Mouse (Mus musculus): Measurements from ENCODE around the gene Pla2g4b. TPM values are rescaled to one million over a fixed set of nuclear protein-coding genes. Genes with fewer than 3 reads are reported as not detected.

The Pla2g4b gene
- polyA plus RNA-seq, 2 experiments: 0.11 to 1.3 TPM

DNA sequence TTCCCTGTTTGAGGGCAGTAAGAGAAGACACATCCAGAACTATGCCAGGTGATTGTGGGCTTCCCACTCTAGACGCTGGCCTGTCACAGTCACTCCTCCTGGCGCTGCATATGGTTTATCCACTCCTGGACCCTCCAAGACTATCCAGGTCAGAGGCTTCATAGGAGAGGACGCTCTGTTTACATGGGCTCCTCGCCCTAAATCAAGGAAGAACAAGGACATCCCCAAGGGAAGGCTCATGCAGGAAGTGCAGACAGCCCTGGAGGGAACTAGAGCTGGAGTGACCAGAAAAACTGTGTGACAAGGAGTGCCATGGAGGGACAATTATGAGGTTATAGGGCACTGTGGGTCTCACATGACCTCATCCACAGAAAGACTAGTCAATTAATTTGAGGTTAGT, 35.9 kb upstream of the Pla2g4b start:
- Histone ChIP-seq H3K9ac (replicated peaks) (no peak overlapping the region), H3K4me2 (ENCODE audit: low read depth) (no peak overlapping the region), H3K9me3 (ENCODE audit: control insufficient read depth, low read length) (no peaks in the 10 kb centered on the region), H3K27me3 (ENCODE audit: control insufficient read depth, insufficient read depth, low read length) (no peaks in the 10 kb centered on the region), H3K36me3 (replicated peaks; ENCODE audit: control insufficient read depth, insufficient read depth, low read depth) (no peaks in the 10 kb centered on the region), H3K4me3 (ENCODE audit: insufficient read depth in 1 of 2, low read depth in 2 of 2, low read length in 2 of 2) (no peak overlapping the region), H3K27ac (no peak overlapping the region), H3K4me1 (replicated peaks; ENCODE audit: control insufficient read depth in 2 of 2, insufficient read depth in 2 of 2, low read length in 1 of 2) (0 out of 4 replicates have a peak, but pooled peaks cover 0 to 4% of the 10 kb centered on the region in 2 experiments)
- DNase-seq (ENCODE audit: low read depth in 3 of 3, low spot score in 3 of 3) (no peak), ATAC-seq (ENCODE audit: insufficient read depth) (no peak)
- TF ChIP-seq EP300 (IDR thresholded peaks at IDR 0.05; ENCODE audit: low read depth): no peak
- TF ChIP-seq CTCF (IDR thresholded peaks at IDR 0.05; ENCODE audit: low read depth): no peak
- WGBS (ENCODE audit: insufficient replicate concordance): 66% methylated on average over 4 of the region's 4 CpGs

DNA sequence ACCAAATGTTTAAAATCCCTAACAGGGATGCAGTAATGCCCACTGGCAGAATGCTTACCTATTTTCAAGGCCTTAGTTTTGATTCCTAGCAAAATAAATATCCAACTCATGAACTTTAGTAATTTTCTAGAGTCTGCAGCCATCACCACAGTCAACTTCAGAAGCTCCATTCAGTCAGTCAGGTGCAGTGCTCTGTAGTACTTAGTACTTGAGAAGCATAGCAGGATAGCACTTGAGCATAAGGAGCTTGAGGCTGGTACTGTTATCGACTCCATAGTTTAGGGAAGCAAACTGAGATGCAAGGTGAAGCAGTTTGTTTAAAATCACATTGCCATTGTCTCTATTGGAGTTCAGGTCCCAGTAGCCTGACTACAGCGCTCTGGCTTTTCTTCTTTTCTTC, 33.5 kb upstream of the Pla2g4b start:
- Histone ChIP-seq H3K4me2 (ENCODE audit: low read depth) (no peak overlapping the region), H3K27ac (no peak overlapping the region), H3K4me1 (replicated peaks; ENCODE audit: control insufficient read depth in 2 of 2, insufficient read depth in 2 of 2, low read length in 1 of 2) (0 out of 4 replicates have a peak, but pooled peaks cover 0 to 4% of the 10 kb centered on the region in 2 experiments), H3K9ac (replicated peaks) (no peak overlapping the region), H3K27me3 (ENCODE audit: control insufficient read depth, insufficient read depth, low read length) (no peaks in the 10 kb centered on the region), H3K9me3 (ENCODE audit: control insufficient read depth, low read length) (no peaks in the 10 kb centered on the region), H3K4me3 (ENCODE audit: insufficient read depth in 1 of 2, low read depth in 2 of 2, low read length in 2 of 2) (no peak overlapping the region), H3K36me3 (replicated peaks; ENCODE audit: control insufficient read depth, insufficient read depth, low read depth) (no peaks in the 10 kb centered on the region)
- TF ChIP-seq EP300 (IDR thresholded peaks at IDR 0.05; ENCODE audit: low read depth): no peak
- TF ChIP-seq CTCF (IDR thresholded peaks at IDR 0.05; ENCODE audit: low read depth): no peak
- 63% methylated on average over 2 of the region's 2 CpGs for WGBS (ENCODE audit: insufficient replicate concordance)
- ATAC-seq (ENCODE audit: insufficient read depth): no peak
- DNase-seq (ENCODE audit: low read depth in 3 of 3, low spot score in 3 of 3): no peak

DNA sequence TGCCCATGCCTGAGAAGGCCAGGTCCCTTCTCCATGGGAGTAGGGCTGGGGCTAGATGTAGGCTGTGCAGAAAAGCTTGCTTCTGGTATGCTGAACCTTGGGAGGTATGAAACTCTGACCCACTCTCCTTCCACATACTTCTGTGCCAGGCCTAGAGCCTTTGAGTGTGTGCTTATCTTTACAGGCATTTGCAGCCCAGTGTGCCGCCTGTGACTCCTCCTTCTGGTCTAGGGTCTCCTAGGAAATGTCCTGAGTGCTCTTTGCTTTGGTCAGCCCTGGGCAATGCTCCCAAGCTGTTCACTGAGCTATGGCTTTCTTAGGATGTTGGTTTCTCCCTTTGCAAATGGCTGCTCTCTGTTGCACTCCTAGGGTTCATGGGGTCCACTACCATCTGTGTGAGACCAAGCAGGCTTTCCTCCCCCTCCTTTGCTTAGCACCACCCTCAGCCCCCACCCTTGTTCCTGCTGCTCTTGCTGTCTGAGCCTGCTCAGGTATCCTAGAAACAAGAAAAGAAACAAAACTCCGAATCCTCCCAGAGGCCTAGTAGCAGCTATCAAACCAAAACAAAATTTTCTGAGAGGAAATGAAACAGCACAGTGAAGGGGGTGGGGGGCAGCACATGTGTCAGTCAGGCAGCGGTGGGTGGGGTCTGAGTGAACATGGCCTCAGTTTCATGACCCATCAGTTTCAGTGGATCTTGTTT, 32.2 kb upstream of the Pla2g4b start:
- TF ChIP-seq EP300 (IDR thresholded peaks at IDR 0.05; ENCODE audit: low read depth): no peak
- TF ChIP-seq CTCF (IDR thresholded peaks at IDR 0.05; ENCODE audit: low read depth): no peak
- 28% methylated on average over 3 of the region's 3 CpGs for WGBS (ENCODE audit: insufficient replicate concordance)
- no peaks in the 10 kb centered on the region for H3K27me3 ChIP-seq (ENCODE audit: control insufficient read depth, insufficient read depth, low read length)
- ATAC-seq (ENCODE audit: insufficient read depth): no peak
- DNase-seq (ENCODE audit: low read depth in 3 of 3, low spot score in 3 of 3): no peak
- H3K4me3 ChIP-seq (ENCODE audit: insufficient read depth in 1 of 2, low read depth in 2 of 2, low read length in 2 of 2): no peak overlapping the region
- H3K9me3 ChIP-seq (ENCODE audit: control insufficient read depth, low read length): no peaks in the 10 kb centered on the region
- H3K9ac ChIP-seq (replicated peaks): no peak overlapping the region
- H3K4me1 ChIP-seq (replicated peaks; ENCODE audit: control insufficient read depth in 2 of 2, insufficient read depth in 2 of 2, low read length in 1 of 2): 0 out of 4 replicates have a peak, but pooled peaks cover 0 to 4% of the 10 kb centered on the region in 2 experiments
- no peak overlapping the region for H3K4me2 ChIP-seq (ENCODE audit: low read depth)
- no peaks in the 10 kb centered on the region for H3K36me3 ChIP-seq (replicated peaks; ENCODE audit: control insufficient read depth, insufficient read depth, low read depth)
- no peak overlapping the region for H3K27ac ChIP-seq

DNA sequence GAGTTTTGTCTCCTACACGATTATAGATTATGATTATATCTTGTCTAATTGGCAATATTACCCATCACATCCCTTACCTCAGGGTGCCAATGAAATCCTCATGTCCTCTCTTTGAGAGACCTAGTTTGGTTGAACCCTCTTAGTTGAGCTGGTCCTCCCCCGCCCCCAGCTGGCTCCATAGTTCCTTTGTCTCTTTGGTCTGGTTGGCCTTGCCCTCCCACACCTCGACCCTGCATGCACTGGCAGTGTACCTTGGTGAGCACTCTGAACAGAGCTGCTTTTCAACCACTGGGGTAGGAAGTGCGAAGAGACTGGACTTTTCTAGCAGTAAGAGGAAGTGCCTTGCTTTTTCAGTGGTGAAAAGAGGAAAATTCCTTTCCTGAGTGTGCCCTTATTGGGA, 31.3 kb upstream of the Pla2g4b start:
- Histone ChIP-seq H3K4me1 (replicated peaks; ENCODE audit: control insufficient read depth in 2 of 2, insufficient read depth in 2 of 2, low read length in 1 of 2) (0 out of 4 replicates have a peak, but pooled peaks cover 0 to 4% of the 10 kb centered on the region in 2 experiments), H3K36me3 (replicated peaks; ENCODE audit: control insufficient read depth, insufficient read depth, low read depth) (no peaks in the 10 kb centered on the region), H3K27ac (no peak overlapping the region), H3K4me3 (ENCODE audit: insufficient read depth in 1 of 2, low read depth in 2 of 2, low read length in 2 of 2) (no peak overlapping the region), H3K9me3 (ENCODE audit: control insufficient read depth, low read length) (no peaks in the 10 kb centered on the region), H3K27me3 (ENCODE audit: control insufficient read depth, insufficient read depth, low read length) (no peaks in the 10 kb centered on the region), H3K4me2 (ENCODE audit: low read depth) (no peak overlapping the region), H3K9ac (replicated peaks) (no peak overlapping the region)
- 45% methylated on average over 4 of the region's 4 CpGs for WGBS (ENCODE audit: insufficient replicate concordance)
- no peak for TF ChIP-seq EP300 (IDR thresholded peaks at IDR 0.05; ENCODE audit: low read depth)
- TF ChIP-seq CTCF (IDR thresholded peaks at IDR 0.05; ENCODE audit: low read depth): no peak
- DNase-seq (ENCODE audit: low read depth in 3 of 3, low spot score in 3 of 3): no peak
- no peak for ATAC-seq (ENCODE audit: insufficient read depth)

- Histone ChIP-seq H3K9ac (replicated peaks) (no peak overlapping the region), H3K36me3 (replicated peaks; ENCODE audit: control insufficient read depth, insufficient read depth, low read depth) (no peaks in the 10 kb centered on the region), H3K27me3 (ENCODE audit: control insufficient read depth, insufficient read depth, low read length) (no peaks in the 10 kb centered on the region), H3K4me1 (replicated peaks; ENCODE audit: control insufficient read depth in 2 of 2, insufficient read depth in 2 of 2, low read length in 1 of 2) (0 out of 4 replicates have a peak, but pooled peaks cover 0 to 6% of the 10 kb centered on the region in 2 experiments), H3K4me3 (ENCODE audit: insufficient read depth in 1 of 2, low read depth in 2 of 2, low read length in 2 of 2) (no peak overlapping the region), H3K9me3 (ENCODE audit: control insufficient read depth, low read length) (no peaks in the 10 kb centered on the region), H3K27ac (no peak overlapping the region), H3K4me2 (ENCODE audit: low read depth) (no peak overlapping the region)
- no peak for DNase-seq (ENCODE audit: low read depth in 3 of 3, low spot score in 3 of 3)
- TF ChIP-seq CTCF (IDR thresholded peaks at IDR 0.05; ENCODE audit: low read depth) (no peak), EP300 (IDR thresholded peaks at IDR 0.05; ENCODE audit: low read depth) (no peak)
- no peak for ATAC-seq (ENCODE audit: insufficient read depth)
- WGBS (ENCODE audit: insufficient replicate concordance): 61% methylated on average over 2 of the region's 2 CpGs
Observed at GRCm38 (mm10) chr2:120003970-120004369, 29.2 kb upstream of the Pla2g4b start.

All from liver, embryonic 14.5 days (tissue).